Mouse (Mus musculus) right cerebral cortex, postnatal 14 days (tissue): ENCODE results near the gene Spon1.

Experiments
- DNase-seq: peaks from one replicate; pipeline ENCODE4 v3.0.0; 2022

Spon1 gene

GRCm38 (mm10) chr7:113780286-113780685 lies 14.5 kb downstream of the Spon1 start:
- DNase-seq = no peak

GRCm38 (mm10) chr7:113791991-113792390 lies 26.2 kb downstream of the Spon1 start:
- peak; percentile 13 for DNase-seq

- no peak for DNase-seq
Observed at GRCm38 (mm10) chr7:113792871-113793270, 27.1 kb downstream of the Spon1 start.

- DNase-seq = no peak
Observed at GRCm38 (mm10) chr7:113795209-113795608, 29.4 kb downstream of the Spon1 start.

GRCm38 (mm10) chr7:113797134-113797533 lies 31.3 kb downstream of the Spon1 start:
- no peak for DNase-seq

GRCm38 (mm10) chr7:113798605-113799255 lies 32.9 kb downstream of the Spon1 start:
- no peak for DNase-seq

GRCm38 (mm10) chr7:113809781-113810180 lies 44.0 kb downstream of the Spon1 start:
- no peak for DNase-seq

GRCm38 (mm10) chr7:113811376-113812158 lies 45.8 kb downstream of the Spon1 start:
- DNase-seq = no peak

GRCm38 (mm10) chr7:113814101-113814779 lies 48.4 kb downstream of the Spon1 start:
- no peak for DNase-seq

GRCm38 (mm10) chr7:113815726-113816125 lies 49.9 kb downstream of the Spon1 start:
- no peak for DNase-seq

- DNase-seq = no peak
Observed at GRCm38 (mm10) chr7:113816827-113817334, 51.1 kb downstream of the Spon1 start.

GRCm38 (mm10) chr7:113818116-113818515 lies 52.3 kb downstream of the Spon1 start:
- DNase-seq = no peak

GRCm38 (mm10) chr7:113820213-113820612 lies 54.4 kb downstream of the Spon1 start:
- no peak for DNase-seq

- DNase-seq = no peak
Observed at GRCm38 (mm10) chr7:113823026-113823425, 57.2 kb downstream of the Spon1 start.

GRCm38 (mm10) chr7:113824651-113825050 lies 58.9 kb downstream of the Spon1 start:
- no peak for DNase-seq

- no peak for DNase-seq
Observed at GRCm38 (mm10) chr7:113825498-113826205, 59.9 kb downstream of the Spon1 start.

GRCm38 (mm10) chr7:113826510-113826909 lies 60.7 kb downstream of the Spon1 start:
- no peak for DNase-seq

- DNase-seq = no peak
Observed at GRCm38 (mm10) chr7:113828122-113828571, 62.3 kb downstream of the Spon1 start.

GRCm38 (mm10) chr7:113828576-113828975 lies 62.8 kb downstream of the Spon1 start:
- no peak for DNase-seq

GRCm38 (mm10) chr7:113837151-113837550 lies 71.4 kb downstream of the Spon1 start:
- no peak for DNase-seq

- no peak for DNase-seq
Observed at GRCm38 (mm10) chr7:113839431-113839830, 73.6 kb downstream of the Spon1 start.

GRCm38 (mm10) chr7:113841521-113841920 lies 75.7 kb downstream of the Spon1 start:
- DNase-seq = no peak

GRCm38 (mm10) chr7:113843150-113843549 lies 77.4 kb downstream of the Spon1 start:
- DNase-seq = no peak
